Mouse (Mus musculus): ENCODE measurements around the gene Frrs1.

GRCm38 (mm10) chr3:116921535-116921934, 62.3 kb downstream of the Frrs1 start:
- no peak for TF ChIP-seq CTCF (IDR thresholded peaks at IDR 0.05)
- no peak for TF ChIP-seq POLR2A (IDR thresholded peaks at IDR 0.05; ENCODE audit: insufficient read depth, low read depth, low read length)
